ENCODE assay signal across 11 mouse cellular contexts in genomic region chr7:28948746-28949145, GRCm38 (mm10). TPM values are rescaled to one million over a fixed set of nuclear protein-coding genes. Genes with fewer than 3 reads are reported as not detected.
A peak's percentile ranks its signal among the peaks of the same experiment; 100 is the strongest.
DNase-seq lines count a peak whose midpoint lies in the region; ATAC-seq and TF ChIP-seq lines count a peak whose summit lies in the region.
"Had no signal": no experiment of that assay in that cellular context is flagged by ENCODE, and none has a peak within 500 bp of the region (broad histone marks: within the 10 kb centered on the region; RNA-seq: fewer than 3 reads in every experiment).

No protein-coding gene starts in this region.

- no peaks in the 10 kb centered on the region for H3K36me3 ChIP-seq in heart, embryonic 15.5 days
- no peaks in the 10 kb centered on the region for H3K36me3 ChIP-seq in lung, embryonic 16.5 days (ENCODE audit: control insufficient read depth, insufficient read depth, low read length)
- H3K36me3 ChIP-seq in intestine, postnatal 0 days (ENCODE audit: control insufficient read depth, insufficient read depth), result peaks cover 12% of the 10 kb centered on the region
- H3K36me3 ChIP-seq in forebrain, embryonic 16.5 days (ENCODE audit: control insufficient read depth, insufficient read depth), result no peaks in the 10 kb centered on the region

- WGBS in heart, embryonic 15.5 days, result 74% methylated on average over 7 of the region's 7 CpGs
- 81% methylated on average over 7 of the region's 7 CpGs for WGBS in lung, embryonic 16.5 days
- 77% methylated on average over 7 of the region's 7 CpGs for WGBS in intestine, postnatal 0 days
- WGBS in forebrain, embryonic 16.5 days, result 95% methylated on average over 7 of the region's 7 CpGs

- no peak overlapping the region for H3K9ac ChIP-seq in heart, embryonic 15.5 days
- H3K9ac ChIP-seq in lung, embryonic 16.5 days (ENCODE audit: low read length), result no peak overlapping the region
- H3K9ac ChIP-seq in intestine, postnatal 0 days (ENCODE audit: low read depth, low read length), result no peak overlapping the region
- no peak overlapping the region for H3K9ac ChIP-seq in forebrain, embryonic 16.5 days (replicated peaks; ENCODE audit: low read depth, low read length)
- H3K9ac ChIP-seq: forebrain, embryonic 13.5 days had no signal

- no peaks in the 10 kb centered on the region for H3K9me3 ChIP-seq in heart, embryonic 15.5 days (replicated peaks)
- H3K9me3 ChIP-seq in lung, embryonic 16.5 days (ENCODE audit: control insufficient read depth, low read length), result no peaks in the 10 kb centered on the region
- no peaks in the 10 kb centered on the region for H3K9me3 ChIP-seq in intestine, postnatal 0 days (ENCODE audit: control insufficient read depth)
- no peaks in the 10 kb centered on the region for H3K9me3 ChIP-seq in forebrain, embryonic 16.5 days (ENCODE audit: control insufficient read depth, low read length)
- H3K9me3 ChIP-seq: forebrain, embryonic 13.5 days had no signal

- peak overlapping the region; percentile 97 for H3K27ac ChIP-seq in heart, embryonic 15.5 days
- peak overlapping the region; percentile 63 for H3K27ac ChIP-seq in lung, embryonic 16.5 days (ENCODE audit: low read length)
- peak overlapping the region; percentile 77; the same call in 1 of the 2 replicates for H3K27ac ChIP-seq in intestine, postnatal 0 days (ENCODE audit: low read depth, low read length)
- H3K27ac ChIP-seq in forebrain, embryonic 16.5 days (ENCODE audit: low read length), result no peak overlapping the region
- H3K27ac ChIP-seq: forebrain, embryonic 13.5 days had no signal

- no peak for DNase-seq in heart, adult 9 months (ENCODE audit: low spot score in 2 of 2)
- no peak for DNase-seq in lung, postnatal 36 days
- DNase-seq in adrenal gland, adult 18-20 months (ENCODE audit: low spot score in 2 of 2), result no peak
- DNase-seq: cerebellum, postnatal 14 days; right cerebral cortex, adult 18-20 months had no signal

- H3K27me3 ChIP-seq in heart, embryonic 15.5 days, result no peaks in the 10 kb centered on the region
- H3K27me3 ChIP-seq in lung, embryonic 16.5 days (ENCODE audit: control insufficient read depth, insufficient read depth, low read depth, low read length), result no peaks in the 10 kb centered on the region
- no peaks in the 10 kb centered on the region for H3K27me3 ChIP-seq in intestine, postnatal 0 days (replicated peaks; ENCODE audit: control insufficient read depth, insufficient read depth, low read length)
- H3K27me3 ChIP-seq in forebrain, embryonic 16.5 days (replicated peaks; ENCODE audit: control insufficient read depth, insufficient read depth, low read length), result no peaks in the 10 kb centered on the region

- no peak overlapping the region for H3K4me3 ChIP-seq in heart, embryonic 15.5 days
- H3K4me3 ChIP-seq in lung, embryonic 16.5 days (ENCODE audit: low read length), result no peak overlapping the region
- no peak overlapping the region for H3K4me3 ChIP-seq in intestine, postnatal 0 days (ENCODE audit: low read depth, low read length)
- H3K4me3 ChIP-seq in forebrain, embryonic 16.5 days (replicated peaks; ENCODE audit: low read length), result no peak overlapping the region
- H3K4me3 ChIP-seq: forebrain, embryonic 13.5 days had no signal

- peak overlapping the region; percentile 19; the same call in 1 of the 2 replicates for H3K4me2 ChIP-seq in heart, embryonic 15.5 days
- 0 out of 2 replicates have a peak overlapping the region, but pooled peaks have one; percentile 2 for H3K4me2 ChIP-seq in lung, embryonic 16.5 days (ENCODE audit: low read depth, low read length)
- H3K4me2 ChIP-seq in intestine, postnatal 0 days (replicated peaks; ENCODE audit: low read depth), result peak overlapping the region; percentile 11; the same call in 1 of the 2 replicates
- H3K4me2 ChIP-seq in forebrain, embryonic 16.5 days (ENCODE audit: low read length), result no peak overlapping the region
- H3K4me2 ChIP-seq: forebrain, embryonic 13.5 days had no signal

- peaks cover 98% of the 10 kb centered on the region for H3K4me1 ChIP-seq in heart, embryonic 15.5 days (replicated peaks)
- H3K4me1 ChIP-seq in lung, embryonic 16.5 days (replicated peaks; ENCODE audit: control insufficient read depth, insufficient read depth, low read length), result peaks cover 92% of the 10 kb centered on the region
- peaks cover 31% of the 10 kb centered on the region for H3K4me1 ChIP-seq in intestine, postnatal 0 days (replicated peaks; ENCODE audit: control insufficient read depth, insufficient read depth, low read length)
- peaks cover 36% of the 10 kb centered on the region for H3K4me1 ChIP-seq in forebrain, embryonic 16.5 days (replicated peaks; ENCODE audit: control insufficient read depth, insufficient read depth, low read length)

- TF ChIP-seq CTCF in intestine, postnatal 0 days (IDR thresholded peaks at IDR 0.05; ENCODE audit: low read depth), result no peak

- ATAC-seq in heart, embryonic 15.5 days (replicated peaks; ENCODE audit: insufficient number of reproducible peaks, insufficient read depth, low FRiP score, low read depth), result no peak
- no peak for ATAC-seq in lung, embryonic 16.5 days (ENCODE audit: low read depth)
- no peak for ATAC-seq in intestine, postnatal 0 days
- no peak for ATAC-seq in forebrain, embryonic 16.5 days
- ATAC-seq: CD4-positive, CD25-positive, alpha-beta regulatory T cell, adult 4 months; forebrain, embryonic 13.5 days had no signal

RNA-seq across cellular contexts. Expression of gene Actn4, which starts 13.4 kb away (rescaled TPM):
- 236 and 281 TPM in 2 replicates for polyA plus RNA-seq in heart, embryonic 15.5 days (2015; fragmentation: Nextera tagmentation; extraction: Ambion mirVana)
- polyA plus RNA-seq in lung, embryonic 16.5 days (2015; fragmentation: Nextera tagmentation; extraction: Ambion mirVana), result 313 and 319 TPM in 2 replicates
- 293 and 319 TPM in 2 replicates for polyA plus RNA-seq in intestine, postnatal 0 days (2015; fragmentation: Nextera tagmentation; extraction: Ambion mirVana)
- polyA plus RNA-seq in forebrain, embryonic 16.5 days (2015; fragmentation: Nextera tagmentation; extraction: Ambion mirVana), result 150 and 155 TPM in 2 replicates
- 100 to 1,000 TPM; 197 to 233 TPM for total RNA-seq in adrenal gland, adult 18-20 months (2021)

RNA-seq across cellular contexts. Expression of gene Eif3k, which starts 32.9 kb away (rescaled TPM):
- polyA plus RNA-seq in heart, embryonic 15.5 days (2015; fragmentation: Nextera tagmentation; extraction: Ambion mirVana), result 239 and 261 TPM in 2 replicates
- 366 and 367 TPM in 2 replicates for polyA plus RNA-seq in lung, embryonic 16.5 days (2015; fragmentation: Nextera tagmentation; extraction: Ambion mirVana)
- 282 and 286 TPM in 2 replicates for polyA plus RNA-seq in intestine, postnatal 0 days (2015; fragmentation: Nextera tagmentation; extraction: Ambion mirVana)
- 296 and 297 TPM in 2 replicates for polyA plus RNA-seq in forebrain, embryonic 16.5 days (2015; fragmentation: Nextera tagmentation; extraction: Ambion mirVana)
- total RNA-seq in adrenal gland, adult 18-20 months (2021), result 100 to 1,000 TPM; 227 to 253 TPM

RNA-seq across cellular contexts. Expression of gene Map4k1, which starts 33.1 kb away (rescaled TPM):
- 2.8 and 7.6 TPM in 2 replicates for polyA plus RNA-seq in heart, embryonic 15.5 days (2015; fragmentation: Nextera tagmentation; extraction: Ambion mirVana)
- polyA plus RNA-seq in lung, embryonic 16.5 days (2015; fragmentation: Nextera tagmentation; extraction: Ambion mirVana), result 8.9 and 10.7 TPM in 2 replicates
- polyA plus RNA-seq in intestine, postnatal 0 days (2015; fragmentation: Nextera tagmentation; extraction: Ambion mirVana), result 1.5 and 1.6 TPM in 2 replicates
- polyA plus RNA-seq in forebrain, embryonic 16.5 days (2015; fragmentation: Nextera tagmentation; extraction: Ambion mirVana), result 6.7 and 10.0 TPM in 2 replicates
- 1 to 10 TPM in 1 of 2 experiments, under 1 TPM in 1; 0.96 to 2.4 TPM for total RNA-seq in adrenal gland, adult 18-20 months (2021)
